Mouse (Mus musculus): ENCODE data around the gene Agbl2. TPM values are rescaled to one million over a fixed set of nuclear protein-coding genes. Genes with fewer than 3 reads are reported as not detected.

The Agbl2 gene
- total RNA-seq (2023) = not detected

DNA sequence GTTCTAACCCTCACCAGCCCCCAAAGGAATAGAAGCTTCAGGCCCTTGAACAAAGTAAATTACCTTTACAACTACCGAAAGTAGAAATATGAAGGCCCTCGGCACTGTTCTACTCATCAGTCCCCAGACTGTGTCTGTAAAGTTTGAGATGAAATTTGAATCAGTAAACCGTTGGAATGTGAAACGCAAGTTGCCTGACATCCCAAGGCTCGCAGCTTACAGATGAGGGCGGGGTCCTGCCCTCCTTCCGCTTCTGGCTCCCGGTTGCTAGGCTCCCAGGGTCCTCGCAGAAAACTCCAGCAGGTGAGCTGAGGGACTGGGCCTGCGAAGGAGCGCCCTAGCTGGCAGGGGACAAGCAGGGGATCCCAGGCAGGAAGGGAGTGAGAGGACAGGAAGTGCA is at the start of gene Agbl2:
Agbl2 (plus strand) TSS at position 270 of the 400 bp plus-strand sequence.

DNA sequence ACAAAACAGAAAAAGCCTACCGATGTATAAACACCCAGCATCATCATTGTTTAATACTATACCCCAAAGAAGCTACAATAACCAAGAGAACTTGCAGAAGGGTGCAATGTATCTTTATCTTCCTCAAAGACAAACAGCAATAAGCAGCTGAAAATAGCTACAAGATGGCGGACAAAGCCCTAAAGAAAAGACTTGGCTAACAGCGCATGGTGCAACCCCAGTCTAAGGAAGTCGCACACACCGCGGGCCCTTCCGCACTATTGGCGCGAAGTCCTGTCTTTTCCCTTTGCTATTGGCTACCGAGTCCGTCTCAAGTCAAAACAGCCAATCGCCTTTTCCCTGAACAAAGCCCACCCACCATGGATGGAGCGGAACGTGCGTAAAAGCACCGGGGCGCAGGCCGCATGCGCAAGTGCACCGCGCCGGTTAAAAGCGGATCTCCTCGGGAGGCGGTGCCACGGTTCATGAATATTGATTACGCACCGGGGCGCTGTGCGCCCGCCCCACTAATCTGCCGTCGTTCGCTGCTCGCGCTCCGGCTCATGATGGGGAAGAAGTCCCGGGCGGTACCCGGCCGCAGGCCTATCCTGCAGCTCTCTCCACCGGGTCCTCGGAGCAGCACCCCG is 37.4 kb upstream of the Agbl2 start, which contains the start of gene Fnbp4:
Fnbp4 (plus strand) TSS at position 318 of the 626 bp plus-strand sequence.

DNA sequence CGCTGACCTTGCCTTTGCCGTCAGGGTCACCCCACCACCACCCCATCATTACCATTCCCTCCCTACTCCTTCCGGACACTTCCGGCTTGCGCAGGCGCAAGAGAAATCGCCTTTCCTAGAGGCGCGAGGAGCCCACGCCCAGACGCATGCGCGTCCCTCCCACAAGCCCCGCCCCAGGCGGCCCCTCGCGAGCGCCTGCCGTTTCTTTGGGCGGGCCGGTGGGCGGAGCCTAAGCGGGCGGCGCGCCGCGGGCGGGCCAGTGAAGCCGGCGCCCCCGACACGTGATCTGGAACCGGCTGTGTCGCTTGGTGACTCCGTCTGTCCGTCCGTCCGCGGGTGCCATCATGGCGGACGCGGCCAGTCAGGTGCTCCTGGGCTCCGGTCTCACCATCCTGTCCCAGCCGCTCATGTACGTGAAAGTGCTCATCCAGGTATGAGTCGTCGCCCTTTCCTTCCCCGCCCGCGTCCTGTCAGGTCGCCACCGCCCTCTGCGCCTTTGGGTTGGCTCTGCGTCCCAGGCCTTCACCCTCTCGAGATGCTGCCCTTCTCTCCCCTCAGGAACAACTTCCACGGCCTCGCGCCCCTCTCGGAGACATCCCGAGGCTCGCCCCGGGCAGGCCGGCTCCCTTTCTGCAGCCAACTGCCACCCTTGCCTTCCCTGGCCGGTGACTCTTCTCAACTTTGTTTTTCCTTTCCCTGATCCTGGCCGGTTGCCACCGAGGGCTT is 64.6 kb downstream of the Agbl2 start, which contains the start of gene Mtch2:
Mtch2 (plus strand) TSS at position 201 of the 726 bp plus-strand sequence.

Other genes with a start within 250 kb of the Agbl2 start
- 100 to 1,000 TPM; 340 to 345 TPM for gene Ptprj, start 202.1 kb upstream of the Agbl2 start, total RNA-seq (2023)
- 10 to 100 TPM; 22.5 to 32.6 TPM for gene Nup160, start 105.5 kb upstream of the Agbl2 start, total RNA-seq (2023)
- gene Fnbp4, start 37.4 kb upstream of the Agbl2 start, total RNA-seq (2023) = 100 to 1,000 TPM; 175 TPM
- gene Mtch2, start 64.4 kb downstream of the Agbl2 start, total RNA-seq (2023) = 10 to 100 TPM; 80.9 to 86.8 TPM
- gene C1qtnf4, start 103.1 kb downstream of the Agbl2 start, total RNA-seq (2023) = not detected
- gene Kbtbd4, start 122.0 kb downstream of the Agbl2 start, total RNA-seq (2023) = 10 to 100 TPM; 10.3 to 12.7 TPM
- gene Ndufs3, start 122.1 kb downstream of the Agbl2 start, total RNA-seq (2023) = 10 to 100 TPM; 62.6 to 72.9 TPM
- 10 to 100 TPM; 64.3 to 71.6 TPM for gene Celf1, start 157.7 kb downstream of the Agbl2 start, total RNA-seq (2023)